Mouse (Mus musculus): ENCODE data around the gene Adcy10. TPM values are rescaled to one million over a fixed set of nuclear protein-coding genes. Genes with fewer than 3 reads are reported as not detected.

Gene Adcy10
- polyA plus RNA-seq, 1 experiment: not detected

DNA sequence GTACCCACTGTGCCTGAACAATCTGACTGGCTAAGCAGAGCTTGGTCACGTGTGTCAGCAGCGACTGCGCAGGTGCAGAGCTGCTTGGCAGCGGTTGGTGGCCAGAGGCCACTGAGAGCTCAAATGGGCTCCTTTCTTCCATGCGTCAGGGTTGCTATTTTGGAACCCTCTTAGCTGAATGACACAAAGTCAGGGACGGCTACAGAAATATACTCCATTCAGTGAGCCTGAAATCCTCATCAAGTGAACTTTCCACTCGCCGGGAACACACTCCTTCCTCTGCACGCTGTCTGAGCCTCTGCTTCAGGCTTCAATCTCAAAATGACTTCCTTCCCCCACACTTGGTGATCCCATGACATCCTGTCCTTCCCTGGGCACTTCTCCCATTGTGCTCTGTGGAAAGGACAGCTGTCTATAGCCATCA lies 133.2 kb downstream of the Adcy10 start:
- Histone ChIP-seq H3K4me3 (ENCODE audit: low read depth, low read length) (no peak overlapping the region), H3K36me3 (ENCODE audit: control insufficient read depth, insufficient read depth, low read length, poor library complexity, severe bottlenecking) (no peaks in the 10 kb centered on the region), H3K4me1 (ENCODE audit: control insufficient read depth, insufficient read depth, low read length) (peaks cover 8% of the 10 kb centered on the region), H3K9ac (ENCODE audit: low read depth, poor library complexity, severe bottlenecking) (no peak overlapping the region), H3K27me3 (ENCODE audit: control insufficient read depth, insufficient read depth, low read length, poor library complexity, severe bottlenecking) (no peaks in the 10 kb centered on the region), H3K27ac (ENCODE audit: insufficient read depth, low read length) (no peak overlapping the region), H3K9me3 (replicated peaks; ENCODE audit: control insufficient read depth, insufficient read depth, low read length, poor library complexity, severe bottlenecking) (no peaks in the 10 kb centered on the region)
- TF ChIP-seq POLR2A (IDR thresholded peaks at IDR 0.05; ENCODE audit: insufficient read depth, low read length) (no peak), CTCF (IDR thresholded peaks at IDR 0.05; ENCODE audit: low read depth, low read length) (no peak)

DNA sequence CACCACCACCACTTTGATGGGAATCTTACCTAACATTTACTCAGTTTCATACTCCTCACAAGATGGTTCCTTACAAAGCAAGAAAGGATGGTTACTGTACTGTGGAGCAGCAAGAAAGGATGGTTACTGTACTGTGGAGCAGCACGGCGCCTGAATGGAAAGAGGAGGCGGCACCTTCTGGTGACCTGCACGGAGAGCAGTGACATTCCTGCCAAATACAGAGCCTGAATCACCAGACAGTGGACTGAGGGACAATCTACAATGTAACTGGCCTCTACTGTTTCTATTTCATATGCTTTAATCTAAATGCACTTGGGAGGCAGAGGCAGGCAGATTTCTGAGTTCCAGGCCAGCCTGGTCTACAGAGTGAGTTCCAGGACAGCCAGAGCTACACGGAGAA lies 140.1 kb downstream of the Adcy10 start:
- TF ChIP-seq EP300 (IDR thresholded peaks at IDR 0.05; ENCODE audit: insufficient read depth, low read depth, low read length): no peak
- no peak for TF ChIP-seq CTCF (IDR thresholded peaks at IDR 0.05; ENCODE audit: low read depth, low read length)
- TF ChIP-seq POLR2A (IDR thresholded peaks at IDR 0.05; ENCODE audit: insufficient read depth, low read length): no peak
- Histone ChIP-seq H3K27ac (ENCODE audit: insufficient read depth, low read length) (no peak overlapping the region), H3K4me1 (ENCODE audit: control insufficient read depth, insufficient read depth, low read length) (peaks cover 9% of the 10 kb centered on the region), H3K4me3 (ENCODE audit: low read depth, low read length) (no peak overlapping the region), H3K9ac (ENCODE audit: low read depth, poor library complexity, severe bottlenecking) (no peak overlapping the region), H3K9me3 (replicated peaks; ENCODE audit: control insufficient read depth, insufficient read depth, low read length, poor library complexity, severe bottlenecking) (no peaks in the 10 kb centered on the region), H3K36me3 (ENCODE audit: control insufficient read depth, insufficient read depth, low read length, poor library complexity, severe bottlenecking) (no peaks in the 10 kb centered on the region), H3K27me3 (ENCODE audit: control insufficient read depth, insufficient read depth, low read length, poor library complexity, severe bottlenecking) (no peaks in the 10 kb centered on the region)

GRCm38 (mm10) chr1:165625896-165626295 lies 140.9 kb downstream of the Adcy10 start:
- Histone ChIP-seq H3K27ac (ENCODE audit: insufficient read depth, low read length) (no peak overlapping the region), H3K9me3 (replicated peaks; ENCODE audit: control insufficient read depth, insufficient read depth, low read length, poor library complexity, severe bottlenecking) (no peaks in the 10 kb centered on the region), H3K4me3 (ENCODE audit: low read depth, low read length) (no peak overlapping the region), H3K27me3 (ENCODE audit: control insufficient read depth, insufficient read depth, low read length, poor library complexity, severe bottlenecking) (no peaks in the 10 kb centered on the region), H3K4me1 (ENCODE audit: control insufficient read depth, insufficient read depth, low read length) (peaks cover 5% of the 10 kb centered on the region), H3K36me3 (ENCODE audit: control insufficient read depth, insufficient read depth, low read length, poor library complexity, severe bottlenecking) (no peaks in the 10 kb centered on the region), H3K9ac (ENCODE audit: low read depth, poor library complexity, severe bottlenecking) (no peak overlapping the region)
- TF ChIP-seq POLR2A (IDR thresholded peaks at IDR 0.05; ENCODE audit: insufficient read depth, low read length): no peak

Other genes with a start within 250 kb of the Adcy10 start
- gene Tiprl, start 248.2 kb upstream of the Adcy10 start, polyA plus RNA-seq (2011; ENCODE audit: insufficient read depth, insufficient read length, low read depth, missing spikeins): 69.1 and 88.0 TPM in 2 replicates
- 2.8 and 3.3 TPM in 2 replicates for gene Gpr161, start 189.4 kb upstream of the Adcy10 start, polyA plus RNA-seq (2011; ENCODE audit: insufficient read depth, insufficient read length, low read depth, missing spikeins)
- gene Dcaf6, start 24.7 kb upstream of the Adcy10 start, polyA plus RNA-seq (2011; ENCODE audit: insufficient read depth, insufficient read length, low read depth, missing spikeins): 17.6 and 19.0 TPM in 2 replicates
- 13.8 and 14.8 TPM in 2 replicates for gene Mpc2, start 24.5 kb upstream of the Adcy10 start, polyA plus RNA-seq (2011; ENCODE audit: insufficient read depth, insufficient read length, low read depth, missing spikeins)
- gene Mpzl1, start 149.4 kb downstream of the Adcy10 start, polyA plus RNA-seq (2011; ENCODE audit: insufficient read depth, insufficient read length, low read depth, missing spikeins): 119 and 122 TPM in 2 replicates
- gene Rcsd1, start 224.6 kb downstream of the Adcy10 start, polyA plus RNA-seq (2011; ENCODE audit: insufficient read depth, insufficient read length, low read depth, missing spikeins): 2.0 and 2.7 TPM in 2 replicates